Mouse (Mus musculus) gastrocnemius, postnatal 4 days (tissue): ENCODE results near the gene Marveld1. TPM values are rescaled to one million over a fixed set of nuclear protein-coding genes. Genes with fewer than 3 reads are reported as not detected.

Experiments used
- DNase-seq, 2 experiments: peaks; one replicate each; pipeline ENCODE4 v3.0.0; 2021 to 2022; ENCODE audit warnings: low spot score in 2 of 2, mixed read lengths in 2 of 2
- total RNA-seq, 2 experiments: library from RNA; stranded (reverse); gene quantifications; 2 replicates each; pipeline ENCODE4 v1.2.3; 2021

The Marveld1 gene
- total RNA-seq, 2 experiments from 2014 or later = 33.7 to 34.8 TPM

DNA sequence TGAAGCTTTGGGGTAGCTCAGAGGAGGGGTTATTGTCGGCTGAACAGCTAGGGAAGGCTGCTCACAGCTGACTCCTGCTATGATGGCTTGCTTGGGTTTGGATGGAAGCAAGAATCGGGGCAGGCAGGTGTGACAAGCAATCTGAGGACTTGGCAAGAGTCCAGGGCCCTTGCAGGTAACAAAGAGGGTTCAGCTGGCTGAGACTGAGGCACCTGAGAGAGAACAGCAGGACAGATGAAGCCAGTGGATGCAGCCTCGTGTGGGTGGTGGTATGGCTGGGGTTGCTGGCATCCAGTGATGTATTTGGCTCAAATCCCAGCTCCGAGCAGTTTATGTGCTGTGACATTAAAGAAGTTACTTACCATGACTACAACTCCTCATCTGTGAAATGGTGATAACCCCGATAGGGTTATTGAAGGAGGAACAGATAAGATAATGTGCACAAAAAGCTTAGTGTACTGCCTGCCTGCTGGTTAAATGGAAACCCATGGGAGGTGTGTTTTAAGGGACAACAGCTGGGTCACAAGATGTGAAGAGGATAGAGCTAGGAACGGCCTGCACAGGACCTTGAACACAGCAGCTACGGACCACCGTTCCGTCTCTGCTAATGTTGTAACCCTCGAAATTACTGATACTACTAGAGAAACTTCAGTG lies 22.2 kb downstream of the Marveld1 start:
- DNase-seq = no peak

DNA sequence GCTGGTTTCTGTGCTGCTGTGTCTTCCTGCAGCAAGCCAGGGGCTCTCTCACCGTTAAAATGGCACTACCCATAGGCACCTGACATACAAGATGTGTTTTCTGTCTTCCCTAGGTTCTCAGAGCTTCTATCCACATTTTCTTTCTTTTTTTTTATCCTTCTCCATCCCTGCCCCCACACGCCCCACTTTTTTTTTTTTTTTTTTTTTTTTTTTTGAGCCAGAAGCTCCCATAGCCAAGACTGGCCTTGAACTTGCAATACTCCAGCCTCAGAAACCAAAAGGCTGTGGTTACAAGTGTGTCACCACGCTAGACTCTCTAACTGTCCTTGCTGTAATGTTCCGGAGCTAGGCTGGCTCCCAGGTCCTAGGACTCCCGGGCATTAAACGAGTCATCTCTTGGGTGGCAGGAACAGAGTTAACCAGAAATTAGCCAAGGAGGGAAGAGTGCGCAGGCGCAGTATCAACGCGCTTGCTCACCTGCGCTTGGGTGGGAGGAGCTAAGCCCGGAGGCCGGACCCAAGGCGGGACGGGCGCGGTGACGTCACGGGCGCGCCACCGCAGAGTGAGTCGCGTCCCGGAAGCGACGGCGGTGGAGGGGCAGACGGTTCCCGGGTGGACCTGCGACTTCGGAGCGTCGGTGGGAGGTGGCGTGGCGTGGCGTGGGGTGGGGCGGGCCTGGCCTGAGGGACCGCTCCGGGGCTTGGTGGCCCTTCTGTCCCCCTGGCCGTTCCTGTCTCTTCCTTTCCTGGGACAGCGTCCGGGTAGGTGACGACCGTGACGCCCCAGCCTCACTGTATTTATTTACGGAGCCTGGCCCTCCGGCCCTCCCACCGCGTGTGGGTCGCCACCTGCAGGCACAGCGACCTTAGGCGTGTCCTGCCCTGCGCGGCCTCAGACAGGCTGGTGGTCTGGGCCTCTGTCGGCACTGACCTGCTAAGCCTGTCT lies 23.1 kb downstream of the Marveld1 start:
- peak; percentile 71 to 85 for DNase-seq

DNA sequence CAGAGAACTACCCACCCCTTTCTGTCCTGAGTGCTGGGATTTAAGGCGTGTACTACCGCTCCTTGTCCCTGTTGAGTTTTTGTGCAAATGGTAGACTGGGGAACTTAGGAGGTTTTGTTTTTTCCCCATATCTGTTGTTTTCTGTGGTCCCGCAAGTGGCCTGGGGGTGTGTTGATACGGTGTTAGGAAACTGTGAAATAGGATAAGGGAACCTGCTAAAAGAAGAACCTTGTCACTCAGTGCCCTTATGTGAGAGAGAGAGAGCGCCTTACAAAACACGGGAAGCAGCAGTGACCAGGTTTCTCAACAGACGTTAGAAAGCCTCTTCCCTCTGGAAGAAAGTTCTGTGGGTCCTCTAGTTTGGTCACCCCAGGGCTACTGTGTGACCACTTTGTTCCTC lies 29.6 kb downstream of the Marveld1 start:
- no peak for DNase-seq

- DNase-seq = no peak
Measured at GRCm38 (mm10) chr19:42177461-42177860, 30.3 kb downstream of the Marveld1 start.

GRCm38 (mm10) chr19:42179356-42179755 lies 32.2 kb downstream of the Marveld1 start:
- DNase-seq = no peak

DNA sequence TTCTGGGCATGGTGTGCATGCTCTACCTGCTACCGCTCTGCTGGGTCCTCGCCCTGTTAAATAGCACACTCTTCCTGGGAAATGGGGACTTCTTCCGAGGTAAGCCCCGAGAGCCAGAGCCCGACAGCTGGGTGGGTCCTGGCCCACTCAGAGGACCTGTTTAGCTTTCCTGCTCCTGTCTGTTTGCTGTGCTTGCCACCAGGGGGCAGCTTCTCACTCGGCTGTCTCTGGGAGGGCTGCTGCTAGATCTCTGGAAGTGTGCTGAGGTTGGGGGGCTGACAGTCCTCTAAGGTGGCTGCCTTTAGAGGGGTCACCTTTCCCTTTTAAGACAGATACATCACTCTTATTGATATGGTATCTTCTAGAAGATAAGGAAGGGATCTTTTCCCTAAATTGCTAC lies 35.5 kb downstream of the Marveld1 start:
- no peak for DNase-seq

- DNase-seq = no peak
Measured at GRCm38 (mm10) chr19:42189735-42190134, 42.5 kb downstream of the Marveld1 start.

- peak in 1 of 2 experiments; percentile 53 for DNase-seq
Measured at GRCm38 (mm10) chr19:42190494-42190893, 43.3 kb downstream of the Marveld1 start.

- DNase-seq = no peak
Measured at GRCm38 (mm10) chr19:42193311-42193710, 46.1 kb downstream of the Marveld1 start.

DNA sequence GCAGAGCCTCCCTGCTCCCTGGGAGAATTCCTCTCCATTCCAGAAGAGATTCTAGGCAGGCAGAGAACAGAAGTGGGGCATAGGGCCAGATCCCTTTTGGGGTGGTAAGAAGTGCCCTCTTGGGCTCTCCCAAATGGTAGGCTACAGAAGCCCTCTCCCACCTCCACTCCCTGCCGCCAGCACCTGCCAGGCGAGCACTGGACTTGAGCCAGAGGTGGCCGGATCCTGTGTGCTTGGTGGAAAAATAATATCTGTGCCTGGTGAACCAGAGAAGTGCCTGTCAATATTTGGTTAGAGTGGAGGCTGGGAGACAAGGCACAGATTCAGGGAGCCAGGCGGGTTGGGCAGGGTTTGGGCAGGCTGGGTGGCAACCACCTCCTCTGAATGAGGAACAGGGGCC lies 49.2 kb downstream of the Marveld1 start:
- no peak for DNase-seq

DNA sequence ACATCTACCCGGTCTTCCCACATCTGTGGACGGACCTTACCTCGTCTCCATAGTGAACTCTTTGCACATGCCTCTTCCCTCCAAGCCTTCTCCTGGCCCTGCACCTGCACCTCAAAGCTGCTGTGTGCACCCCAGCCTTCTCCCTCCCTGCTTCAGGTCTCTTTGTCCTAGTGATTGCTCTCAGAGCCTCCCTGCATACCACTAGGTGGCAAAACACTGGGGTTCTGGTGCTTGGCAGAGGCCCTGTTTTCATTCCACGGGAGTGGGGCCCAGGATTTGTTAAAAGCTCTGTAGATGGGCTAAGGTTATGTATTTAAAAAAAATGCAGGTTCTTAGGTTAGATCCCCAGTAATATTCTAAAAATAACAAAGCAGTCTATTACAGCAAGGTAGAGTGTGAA lies 49.9 kb downstream of the Marveld1 start:
- no peak for DNase-seq

- DNase-seq = peak in 1 of 2 experiments; percentile 27
Measured at GRCm38 (mm10) chr19:42198026-42198425, 50.8 kb downstream of the Marveld1 start.

Other genes starting within 250 kb of the Marveld1 start
- gene Pgam1, start 235.5 kb upstream of the Marveld1 start, total RNA-seq = 10 to 100 TPM; 53.2 to 57.9 TPM
- 10 to 100 TPM; 19.6 to 24.5 TPM for gene Exosc1, start 214.0 kb upstream of the Marveld1 start, total RNA-seq
- 10 to 100 TPM; 36.0 to 36.5 TPM for gene Zdhhc16, start 213.9 kb upstream of the Marveld1 start, total RNA-seq
- 10 to 100 TPM; 20.5 to 29.1 TPM for gene Mms19, start 166.2 kb upstream of the Marveld1 start, total RNA-seq
- gene Ubtd1, start 165.6 kb upstream of the Marveld1 start, total RNA-seq = 10 to 100 TPM; 37.5 to 39.7 TPM
- gene Ankrd2, start 111.4 kb upstream of the Marveld1 start, total RNA-seq = 10 to 100 TPM; 50.1 to 73.1 TPM
- 1 to 10 TPM; 7.1 to 8.8 TPM for gene Hoga1, start 101.8 kb upstream of the Marveld1 start, total RNA-seq
- under 1 TPM; 0.75 to 0.91 TPM for gene 4933411K16Rik, start 95.2 kb upstream of the Marveld1 start, total RNA-seq
- gene Morn4, start 61.0 kb upstream of the Marveld1 start, total RNA-seq = 1 to 10 TPM; 2.0 to 2.5 TPM
- 10 to 100 TPM; 18.5 to 21.5 TPM for gene Pi4k2a, start 56.9 kb upstream of the Marveld1 start, total RNA-seq
- gene Avpi1, start 18.3 kb upstream of the Marveld1 start, total RNA-seq = 10 to 100 TPM; 11.5 to 11.8 TPM
- 10 to 100 TPM; 18.6 to 22.3 TPM for gene Zfyve27, start 16.6 kb downstream of the Marveld1 start, total RNA-seq
- 1 to 10 TPM; 4.5 to 4.8 TPM for gene Sfrp5, start 54.9 kb downstream of the Marveld1 start, total RNA-seq
- gene Golga7b, start 100.2 kb downstream of the Marveld1 start, total RNA-seq = 1 to 10 TPM; 1.2 to 1.5 TPM